Mouse (Mus musculus) liver (tissue): Measurements from ENCODE around the gene Umad1.

Source experiments
- DNase-seq: peaks from one replicate; pipeline ENCODE4 v3.0.0-alpha.2; 2020; ENCODE audit warnings: mixed read lengths

Umad1 gene

DNA sequence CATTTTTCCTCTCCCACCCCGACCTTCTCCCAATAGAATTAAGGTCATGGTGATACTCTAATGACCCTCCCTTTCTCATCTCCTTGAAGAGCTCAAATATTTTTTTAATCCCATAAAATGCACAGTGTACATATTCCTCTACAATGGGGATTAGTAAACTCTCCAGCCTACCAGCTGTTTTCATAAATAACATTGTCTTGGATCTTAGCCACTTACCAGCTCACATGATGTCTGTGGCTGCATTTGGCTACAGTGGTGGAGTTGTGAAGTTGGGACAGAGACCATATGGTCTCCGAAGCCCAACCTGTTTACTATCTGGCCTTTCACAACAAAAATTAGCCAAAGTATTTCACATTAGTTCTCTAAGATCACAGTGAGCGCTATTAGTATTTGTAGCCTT is 111.5 kb downstream of the Umad1 start:
- no peak for DNase-seq

DNA sequence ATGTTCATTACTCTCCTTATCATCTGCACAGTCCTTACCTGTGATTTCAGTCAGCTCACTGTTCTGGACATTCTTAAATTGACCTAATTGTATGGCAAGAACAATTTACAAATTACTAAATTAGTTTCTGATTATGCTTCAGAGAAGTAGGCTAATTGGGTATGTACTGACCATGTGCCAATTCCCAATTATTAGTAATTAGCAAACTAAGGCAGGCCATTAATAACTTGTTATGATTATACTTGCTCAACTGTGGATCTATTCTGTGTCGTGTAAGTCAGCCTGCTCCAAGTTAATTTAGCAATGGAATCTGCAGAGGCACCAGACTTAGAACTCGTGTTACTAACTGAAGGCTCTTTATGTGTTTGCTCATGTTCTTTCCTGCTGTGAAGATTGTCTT is 114.0 kb downstream of the Umad1 start:
- no peak for DNase-seq

DNA sequence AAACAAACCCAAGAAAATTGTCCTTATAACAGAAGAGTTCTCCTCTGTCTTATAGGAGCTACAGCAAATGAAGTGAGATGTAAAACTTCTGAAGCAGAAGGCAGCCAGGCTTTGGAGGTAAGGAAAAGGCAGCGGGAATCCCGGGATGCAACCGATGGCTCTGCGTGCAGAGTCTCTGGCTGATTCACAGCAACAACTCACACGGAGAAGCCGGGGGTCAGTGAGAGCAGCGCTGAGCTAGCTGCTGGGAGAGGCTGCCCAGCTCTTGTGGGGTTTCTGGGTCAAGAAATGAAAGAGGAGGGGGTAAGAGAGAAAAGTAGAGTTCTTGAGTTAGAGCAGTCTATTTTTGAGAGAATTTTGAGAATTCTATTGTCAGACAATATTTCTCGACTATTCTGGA is 114.8 kb downstream of the Umad1 start:
- no peak for DNase-seq

DNA sequence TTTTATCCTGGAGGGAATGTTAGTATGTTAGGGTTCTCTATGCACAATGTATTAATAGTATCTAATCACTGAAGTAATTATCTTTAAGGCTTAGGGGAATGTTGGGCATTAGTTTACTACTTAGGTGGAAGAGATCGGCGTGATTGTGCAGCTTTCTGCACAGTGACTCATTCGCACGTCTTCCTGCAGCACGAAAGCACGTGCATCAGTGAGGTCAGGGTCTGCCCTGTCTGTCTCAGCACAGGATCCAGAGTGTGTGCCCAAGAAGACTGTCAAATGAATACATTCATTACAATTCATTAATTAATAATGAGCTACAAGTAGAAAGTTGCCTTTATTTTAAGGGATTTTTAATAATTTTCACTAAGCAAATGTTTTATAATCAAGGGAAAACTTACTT is 115.2 kb downstream of the Umad1 start:
- DNase-seq: no peak

DNA sequence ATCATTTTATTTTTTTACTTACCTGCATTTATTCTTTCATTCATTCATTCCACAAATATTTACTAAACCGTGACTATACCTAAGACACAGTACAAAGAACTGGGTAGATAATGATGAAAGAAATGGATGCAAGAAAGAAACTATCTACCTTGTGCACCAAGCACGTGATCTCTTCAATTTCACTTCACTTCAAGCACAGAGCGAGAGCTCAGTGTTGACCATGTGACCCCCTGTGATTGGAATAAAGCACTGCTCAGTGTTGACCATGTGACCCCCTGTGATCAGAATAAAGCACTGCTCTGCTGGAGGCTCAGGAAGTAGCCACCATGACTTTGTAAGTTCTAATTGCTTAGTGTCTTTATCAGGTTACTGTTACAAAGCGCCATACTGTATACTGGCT is 115.6 kb downstream of the Umad1 start:
- DNase-seq: no peak

DNA sequence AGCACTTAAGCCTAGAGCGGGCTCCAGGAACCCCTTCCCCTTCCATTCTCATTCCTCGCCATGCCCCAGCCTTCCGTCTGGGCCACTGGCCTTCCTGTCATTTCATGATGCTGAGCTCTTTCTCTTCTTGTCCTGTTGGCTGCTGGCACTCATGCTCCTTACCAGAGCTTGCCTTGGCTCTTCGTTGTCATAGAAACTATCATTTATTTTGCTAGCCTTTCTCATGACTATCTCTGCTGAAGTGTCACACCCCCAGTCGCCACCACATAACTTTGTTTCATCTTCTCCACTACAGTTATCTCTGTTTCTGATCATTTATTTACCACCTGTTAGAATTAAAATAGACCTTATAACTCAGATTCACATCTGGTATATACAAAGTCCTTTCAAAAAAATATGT is 117.3 kb downstream of the Umad1 start:
- DNase-seq: no peak

DNA sequence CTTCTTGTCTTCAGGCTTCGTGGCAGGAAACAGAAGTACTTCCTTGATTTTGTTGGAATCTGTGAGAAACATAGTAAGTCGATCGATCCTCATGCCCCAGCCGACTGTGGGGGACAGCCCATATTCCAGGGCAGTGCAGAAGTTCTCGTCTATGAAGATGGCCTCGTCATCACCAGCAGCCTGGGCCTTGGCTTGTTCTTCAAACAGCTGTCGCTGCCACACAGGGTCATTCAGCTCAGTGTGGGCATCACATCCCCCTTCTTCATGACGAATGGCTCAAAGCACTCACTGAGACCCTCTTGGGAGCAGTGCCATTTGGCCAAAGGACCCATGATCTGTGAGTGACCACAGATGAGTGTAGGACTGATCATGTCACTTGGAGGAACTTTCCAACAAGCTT is 118.6 kb downstream of the Umad1 start:
- DNase-seq: no peak

DNA sequence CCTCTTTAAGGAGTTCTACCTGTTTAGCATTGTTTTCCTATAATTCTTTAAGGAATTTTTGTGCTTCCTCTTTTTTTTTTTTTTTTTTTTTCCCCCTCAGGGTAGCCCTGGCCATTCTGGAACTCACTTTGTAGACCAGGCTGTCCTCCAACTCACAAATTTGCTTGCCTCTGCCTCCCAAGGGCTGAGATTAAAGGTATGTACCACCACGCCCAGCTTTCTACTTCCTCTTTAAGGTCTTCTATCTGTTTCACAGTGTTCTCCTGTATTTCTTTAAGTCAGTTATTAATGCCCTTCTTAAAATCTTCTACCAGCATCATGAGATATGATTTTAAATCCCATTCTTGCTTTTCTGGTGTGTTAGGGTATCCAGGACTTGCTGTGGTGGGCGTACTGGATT is 130.2 kb downstream of the Umad1 start:
- no peak for DNase-seq

DNA sequence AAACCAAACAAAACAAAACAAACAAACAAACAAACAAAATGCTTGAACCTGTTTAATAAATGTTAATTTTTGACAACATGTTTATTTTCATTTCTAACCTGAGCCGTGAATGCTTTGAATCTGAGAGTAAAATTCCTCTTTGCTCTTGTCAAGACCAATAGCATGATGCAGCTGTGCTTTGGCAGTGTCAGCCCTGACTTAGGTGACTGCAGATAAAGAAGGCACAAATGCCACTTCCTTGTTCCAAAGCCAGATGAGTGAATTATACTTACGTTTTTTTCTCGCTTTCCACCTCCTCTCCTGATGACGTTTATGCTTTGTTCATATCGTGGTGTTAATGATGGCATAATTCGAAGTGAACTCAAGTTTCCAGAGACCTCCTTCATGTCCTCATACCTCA is 131.2 kb downstream of the Umad1 start:
- no peak for DNase-seq

DNA sequence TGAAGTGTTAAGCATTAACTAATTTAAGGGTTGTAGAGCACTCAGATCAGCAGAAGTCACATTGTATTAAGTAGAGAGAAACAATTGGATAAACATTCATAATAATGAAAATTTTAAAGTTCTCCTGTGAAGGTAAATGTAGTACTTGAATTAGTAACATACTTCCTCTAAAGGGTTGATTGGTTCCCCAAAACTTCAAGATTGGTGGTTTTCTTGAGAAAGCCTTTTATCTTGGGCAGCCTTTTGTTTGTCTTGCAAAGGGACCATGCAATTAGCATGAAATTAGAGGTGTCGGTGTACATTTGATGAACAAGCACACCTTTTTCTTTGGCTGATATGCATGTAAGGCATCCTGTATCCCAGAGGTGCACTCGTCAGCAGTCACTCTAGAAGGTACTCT is 131.8 kb downstream of the Umad1 start:
- DNase-seq: no peak

DNA sequence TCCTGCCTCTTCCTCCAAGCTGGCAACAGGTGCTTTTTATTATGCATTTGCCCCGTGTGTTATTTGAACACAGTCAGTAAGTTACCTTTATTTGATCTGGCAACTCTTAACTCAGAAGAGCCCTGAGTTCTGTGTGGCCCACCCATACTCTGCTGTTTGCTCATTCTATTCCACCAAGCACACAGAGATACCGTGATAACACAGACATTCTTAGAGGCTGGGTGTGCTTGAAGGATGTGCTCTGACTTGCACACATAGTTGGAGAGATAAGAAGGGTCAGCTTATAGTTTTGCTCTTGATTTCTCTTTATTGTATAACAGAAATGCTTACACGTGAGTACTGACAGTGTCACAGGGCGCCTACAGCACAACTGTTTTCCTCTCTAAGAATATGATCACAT is 133.9 kb downstream of the Umad1 start:
- no peak for DNase-seq

DNA sequence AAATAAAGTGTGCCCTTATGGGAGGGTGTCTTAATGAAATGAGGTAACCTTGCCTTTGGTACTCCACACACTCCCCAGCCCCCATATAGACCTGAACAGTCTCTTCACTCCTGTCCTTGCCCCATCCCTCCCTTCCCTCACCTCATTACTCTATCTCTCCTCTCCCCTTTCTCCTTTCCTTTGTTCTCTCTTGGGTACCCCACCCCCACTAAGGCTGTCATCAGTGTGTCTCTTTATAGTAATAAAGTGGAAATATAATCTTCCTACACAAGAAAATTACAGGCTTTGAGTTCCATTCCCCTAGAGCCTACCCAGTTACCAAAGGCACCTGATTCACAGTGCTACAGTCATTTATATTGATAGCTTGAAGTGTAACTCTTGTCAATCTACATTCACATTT is 135.0 kb downstream of the Umad1 start:
- no peak for DNase-seq

DNA sequence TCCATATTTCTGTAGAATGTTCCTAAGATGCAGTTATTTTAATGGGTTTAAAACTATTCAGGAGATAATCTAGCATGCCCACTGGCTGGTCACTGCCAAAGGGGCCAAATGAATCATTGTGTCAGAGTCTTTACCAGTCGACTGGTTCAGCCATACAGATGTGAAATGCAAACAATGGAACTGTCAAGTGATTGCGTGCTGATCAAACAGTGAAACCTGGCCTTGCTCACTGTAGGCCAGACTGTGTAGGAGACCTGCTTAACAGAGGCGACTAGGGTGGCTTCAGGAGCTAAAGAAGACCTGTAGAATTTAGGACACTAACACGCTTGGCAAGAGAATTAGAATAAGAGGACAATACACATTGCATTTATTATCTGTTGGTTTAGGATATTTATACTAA is 136.0 kb downstream of the Umad1 start:
- DNase-seq: no peak

DNA sequence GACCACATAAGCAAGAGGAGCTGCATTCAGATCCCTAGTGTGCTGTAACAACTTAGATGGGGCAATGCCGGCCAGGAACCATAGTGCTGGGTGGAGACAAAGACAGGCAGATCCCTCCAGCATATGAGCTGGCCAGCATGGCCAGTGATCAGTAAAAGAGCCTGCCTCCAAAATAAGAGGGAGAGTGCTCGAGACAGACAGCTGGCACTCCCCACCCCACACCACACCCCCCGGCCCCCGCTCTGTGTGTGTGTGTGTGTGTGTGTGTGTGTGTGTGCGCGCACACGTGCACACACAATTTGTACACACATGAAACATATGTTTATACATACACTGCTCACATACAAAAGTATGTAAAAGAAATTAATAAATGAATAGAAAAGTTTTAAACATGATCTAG is 138.2 kb downstream of the Umad1 start:
- no peak for DNase-seq

DNA sequence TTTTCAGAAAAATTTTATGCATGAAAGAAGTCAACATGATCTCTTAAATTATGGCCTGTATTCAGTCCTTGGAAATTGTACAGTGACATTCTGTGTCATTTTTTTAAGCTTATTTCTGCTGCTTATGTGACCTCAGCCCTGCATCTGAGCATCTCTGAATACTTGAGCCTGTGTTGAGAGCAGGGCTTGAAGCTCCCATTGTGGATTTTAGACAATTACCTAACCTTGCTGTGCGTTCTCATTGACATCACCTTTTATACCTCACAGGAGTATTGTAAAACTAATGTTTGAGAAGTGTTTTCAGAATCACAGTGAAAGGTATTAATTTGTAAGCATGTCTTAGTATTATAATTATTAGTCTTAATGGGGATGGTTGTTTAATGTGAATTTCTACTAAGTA is 140.6 kb downstream of the Umad1 start:
- no peak for DNase-seq

DNA sequence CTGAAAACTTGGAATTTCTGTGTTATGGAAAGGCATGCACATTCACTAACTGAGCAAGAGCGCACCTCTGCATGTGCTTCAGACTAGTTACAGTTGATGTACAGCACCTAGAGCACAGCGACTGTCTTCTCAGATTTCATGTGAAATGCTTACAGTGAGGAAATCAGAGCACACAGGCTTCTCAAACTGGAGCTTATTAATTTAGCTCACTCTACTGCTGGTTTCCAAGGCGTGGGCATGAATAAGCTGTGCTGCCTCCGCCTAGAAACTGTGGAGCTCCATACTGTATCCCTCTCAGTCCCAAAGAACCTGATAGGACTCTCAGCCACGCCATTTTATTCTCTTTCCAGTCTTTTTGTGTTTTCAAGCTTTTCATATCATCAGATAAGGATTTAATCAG is 144.0 kb downstream of the Umad1 start:
- no peak for DNase-seq

DNA sequence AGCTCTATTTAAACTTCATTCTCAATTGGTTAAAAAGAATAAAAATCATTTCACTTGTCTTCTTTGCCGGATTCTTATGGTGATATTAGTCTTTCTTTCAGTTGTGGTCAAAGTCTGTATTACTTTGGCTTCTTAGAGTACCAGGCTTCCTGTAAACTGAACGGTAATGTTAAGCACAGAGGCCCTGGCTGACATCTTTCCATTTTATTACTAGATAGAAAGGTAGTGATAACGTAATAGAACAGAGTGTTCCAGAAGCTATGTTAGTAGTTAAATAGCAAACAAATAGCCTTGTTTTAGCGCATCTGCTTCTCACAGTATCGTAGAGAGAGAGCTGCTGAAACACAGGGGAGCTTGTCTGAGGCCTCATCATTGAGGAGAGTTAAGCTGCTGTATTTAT is 146.8 kb downstream of the Umad1 start:
- DNase-seq: no peak

DNA sequence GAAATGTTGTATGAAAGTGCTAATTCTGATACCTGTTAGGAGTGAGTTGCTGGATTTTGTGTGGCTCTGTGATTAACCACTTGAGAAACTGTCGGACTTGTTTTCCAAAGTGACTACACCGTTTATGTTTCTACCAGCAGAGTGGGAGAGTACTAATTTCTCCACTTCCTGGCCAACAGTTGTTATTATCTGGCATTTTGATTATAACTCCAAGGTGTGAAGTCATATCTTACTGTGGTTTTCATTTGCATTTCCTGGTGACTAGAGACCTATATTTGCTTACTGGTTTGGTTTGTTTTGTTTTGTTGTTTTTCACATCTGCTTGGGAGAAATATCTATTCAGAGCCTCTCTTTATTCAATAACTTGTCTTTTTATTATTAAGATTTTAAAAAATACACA is 149.2 kb downstream of the Umad1 start:
- no peak for DNase-seq

DNA sequence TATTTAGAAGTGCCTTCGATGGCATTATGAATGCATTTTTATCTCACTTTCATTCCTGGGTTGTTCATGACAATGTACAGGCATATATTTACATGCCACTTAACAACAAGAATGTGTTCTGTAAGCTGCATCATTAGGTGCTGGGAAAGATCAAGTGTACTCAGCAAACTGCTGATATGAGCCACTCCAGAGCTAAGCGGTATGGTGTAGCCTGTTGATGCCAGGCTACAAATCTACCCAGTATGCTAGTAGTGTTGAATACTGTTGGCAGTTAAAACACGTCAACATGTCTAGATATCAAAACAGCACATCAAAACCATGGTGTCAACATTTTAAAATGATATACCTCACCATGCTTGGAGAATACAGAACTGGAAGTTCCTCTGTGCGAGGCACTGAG is 150.8 kb downstream of the Umad1 start:
- DNase-seq: no peak

DNA sequence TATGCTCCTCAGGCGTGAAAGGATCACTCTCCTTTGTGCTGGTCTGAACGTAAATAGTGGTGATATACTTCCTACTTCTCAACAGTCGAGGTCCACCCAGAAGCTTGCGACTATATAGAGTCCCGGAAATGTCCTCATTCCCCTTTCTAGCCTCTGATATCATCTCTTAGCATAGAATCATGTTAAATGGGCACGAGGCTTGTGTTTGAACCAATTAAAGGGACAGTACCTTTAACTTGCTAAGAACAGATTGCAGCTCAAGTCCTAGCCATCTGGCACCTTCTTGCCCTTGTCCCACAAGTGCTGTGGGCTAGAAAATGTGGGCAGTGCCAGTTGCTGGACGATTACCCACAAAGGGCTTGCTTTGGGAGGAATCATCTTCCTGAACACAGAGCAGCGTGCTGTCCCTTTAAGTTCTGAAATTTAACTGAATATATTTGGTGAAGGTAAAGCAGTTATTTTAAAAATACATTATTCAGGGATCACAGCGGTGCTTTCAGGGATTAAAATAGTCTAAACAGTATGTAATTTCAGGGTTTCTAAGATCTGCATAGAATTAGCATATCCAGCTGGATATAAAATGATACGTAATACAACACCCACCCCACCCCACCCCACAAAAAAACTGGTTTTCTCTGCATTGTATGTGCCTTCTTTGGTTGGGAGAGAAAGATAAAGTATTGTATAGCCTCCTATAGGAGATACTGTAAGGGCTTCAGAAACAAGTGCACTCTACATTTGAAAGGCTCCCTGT is 153.9 kb downstream of the Umad1 start:
- no peak for DNase-seq

DNA sequence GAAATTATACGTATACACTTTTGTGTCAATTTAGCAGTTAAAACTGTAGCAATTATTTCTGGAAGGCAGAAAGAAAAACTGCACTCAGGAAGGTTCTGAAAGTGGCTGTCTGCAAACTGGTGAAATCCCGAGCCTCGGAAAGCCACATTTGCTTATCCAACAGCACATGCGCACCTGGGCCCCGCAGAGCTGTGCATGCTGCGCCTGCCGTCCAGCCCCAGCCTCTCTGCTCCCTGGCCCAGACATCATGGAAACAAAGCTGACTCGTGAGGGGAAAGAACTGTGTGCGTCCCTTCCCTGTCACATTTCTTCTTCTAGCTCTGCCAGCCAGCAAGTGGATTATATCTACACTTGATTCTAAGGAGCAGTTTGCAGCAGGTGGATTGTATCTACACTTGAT is 154.9 kb downstream of the Umad1 start:
- DNase-seq: no peak

DNA sequence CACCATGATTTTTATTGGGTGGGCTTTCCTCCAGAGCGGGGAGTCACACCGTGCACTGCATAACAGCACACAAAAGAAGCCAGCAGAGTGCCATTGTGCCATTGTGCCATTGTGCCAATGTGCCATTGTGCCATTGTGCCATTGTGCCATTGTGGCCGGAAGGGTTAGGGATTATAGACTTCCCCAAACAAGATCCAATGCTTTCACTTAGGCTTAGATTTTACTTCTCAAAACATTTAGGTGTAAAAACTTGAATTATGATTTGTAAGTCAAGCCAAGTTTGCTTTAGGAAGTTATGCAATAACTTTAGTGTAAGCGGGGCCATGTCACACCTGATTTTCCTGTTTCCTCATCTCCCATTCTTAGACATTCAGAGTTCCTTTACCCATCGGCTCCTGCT is 156.7 kb downstream of the Umad1 start:
- DNase-seq: no peak

DNA sequence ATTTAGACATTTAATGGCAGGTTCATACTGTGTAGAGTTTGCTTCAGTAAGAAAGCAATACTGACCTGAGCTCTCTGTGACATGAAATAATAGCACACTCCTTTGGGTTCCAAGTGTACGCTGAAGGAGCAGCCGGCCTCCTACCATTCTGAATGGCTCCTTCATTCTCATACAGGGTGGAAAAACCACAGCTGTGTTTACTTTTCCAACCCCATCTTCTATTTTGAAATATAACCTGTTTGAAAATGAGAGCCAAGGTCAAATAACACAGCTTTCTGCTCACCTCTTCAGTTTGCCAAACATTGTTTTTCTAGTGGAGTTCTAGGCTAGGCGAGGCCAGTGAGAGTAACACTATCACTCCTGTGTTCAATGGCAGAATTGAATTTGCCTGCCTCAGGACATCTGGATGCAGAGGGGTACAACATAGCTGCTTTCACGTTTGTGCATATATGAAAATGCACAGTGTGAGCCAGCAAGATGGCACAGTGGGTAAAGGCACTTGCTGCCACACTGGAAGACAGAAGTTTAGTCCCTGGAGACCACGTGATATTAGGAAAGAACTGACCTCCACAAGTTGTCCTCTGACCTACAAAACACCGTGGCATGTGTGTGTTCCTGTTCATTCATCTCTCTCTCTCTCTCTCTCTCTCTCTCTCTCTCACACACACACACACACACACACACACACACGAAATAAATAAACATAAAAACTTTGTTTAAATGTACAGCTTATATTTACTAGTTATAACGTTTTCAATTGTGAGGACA is 157.9 kb downstream of the Umad1 start:
- no peak for DNase-seq

DNA sequence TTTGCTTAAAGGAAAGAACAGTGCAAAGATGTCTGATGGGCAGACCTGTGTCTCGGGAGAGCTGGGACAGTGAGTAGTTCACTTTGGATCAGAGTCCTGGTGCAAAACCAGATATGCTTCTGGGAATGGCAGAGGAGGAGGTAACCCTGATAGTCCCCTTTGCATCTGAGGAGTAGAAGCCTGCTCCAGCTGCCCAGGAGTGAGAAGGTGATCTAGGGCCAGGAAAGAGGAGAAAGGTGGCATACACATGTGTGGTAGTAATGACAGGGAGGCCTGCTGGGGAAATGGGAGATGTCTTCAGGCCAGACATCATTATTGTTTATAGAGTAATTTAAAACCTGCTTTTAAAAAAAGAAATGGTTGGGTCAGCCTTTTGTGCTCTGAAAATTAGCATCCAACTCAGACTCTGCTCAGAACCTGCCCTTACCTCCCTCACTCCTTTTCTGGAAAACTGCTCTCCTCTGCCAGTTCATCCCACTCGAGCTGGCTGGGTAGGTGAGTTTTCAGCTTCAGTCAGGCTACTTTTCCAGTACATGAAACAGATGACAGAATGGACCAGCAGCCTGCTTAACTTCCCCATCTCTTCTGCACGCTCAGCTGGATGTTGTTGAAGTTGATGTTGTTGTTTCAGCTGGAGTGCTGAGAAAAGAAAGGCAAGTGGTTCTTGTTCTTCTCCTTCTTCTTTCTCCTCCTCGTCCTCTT is 160.5 kb downstream of the Umad1 start:
- no peak for DNase-seq
